Mouse (Mus musculus): Measurements from ENCODE around the gene 1700028J19Rik.
"Not testable (repeated sequence)": the region's sequence is repeated elsewhere in the genome, so short reads cannot be mapped to it uniquely, and the experiment has no call there.

Gene 1700028J19Rik

GRCm38 (mm10) chr7:44246055-44246983, at the start of gene 1700028J19Rik, which contains the start of gene 2410002F23Rik:
1700028J19Rik (minus strand) TSS chr7:44246695.
2410002F23Rik (plus strand) TSS chr7:44246722.
- peak; percentile 88 for DNase-seq

- no peak for DNase-seq
Observed at GRCm38 (mm10) chr7:44291418-44291817, 44.9 kb upstream of the 1700028J19Rik start.

- DNase-seq, result no peak
Observed at GRCm38 (mm10) chr7:44290986-44291385, 44.5 kb upstream of the 1700028J19Rik start.

- peak; percentile 8 for DNase-seq
Observed at GRCm38 (mm10) chr7:44287760-44288159, 41.3 kb upstream of the 1700028J19Rik start.

GRCm38 (mm10) chr7:44281586-44281985, 35.1 kb upstream of the 1700028J19Rik start:
- no peak for DNase-seq

GRCm38 (mm10) chr7:44280959-44281358, 34.5 kb upstream of the 1700028J19Rik start:
- DNase-seq, result no peak

- DNase-seq, result no peak
Observed at GRCm38 (mm10) chr7:44277250-44277622, 30.7 kb upstream of the 1700028J19Rik start.

GRCm38 (mm10) chr7:44276461-44277249, 30.2 kb upstream of the 1700028J19Rik start:
- no peak for DNase-seq

GRCm38 (mm10) chr7:44275546-44275945, 29.1 kb upstream of the 1700028J19Rik start:
- DNase-seq, result no peak

GRCm38 (mm10) chr7:44274096-44274495, 27.6 kb upstream of the 1700028J19Rik start:
- no peak for DNase-seq

- DNase-seq, result no peak
Observed at GRCm38 (mm10) chr7:44273446-44273845, 27.0 kb upstream of the 1700028J19Rik start.

- no peak for DNase-seq
Observed at GRCm38 (mm10) chr7:44272546-44272945, 26.1 kb upstream of the 1700028J19Rik start.

GRCm38 (mm10) chr7:44271309-44271708, 24.8 kb upstream of the 1700028J19Rik start:
- no peak for DNase-seq

- no peak for DNase-seq
Observed at GRCm38 (mm10) chr7:44269397-44269796, 22.9 kb upstream of the 1700028J19Rik start.

- DNase-seq, result no peak
Observed at GRCm38 (mm10) chr7:44268117-44268516, 21.6 kb upstream of the 1700028J19Rik start.

- peak; percentile 88 for DNase-seq
Observed at GRCm38 (mm10) chr7:44262791-44263643, 16.5 kb upstream of the 1700028J19Rik start.

- no peak for DNase-seq
Observed at GRCm38 (mm10) chr7:44261147-44261546, 14.7 kb upstream of the 1700028J19Rik start, which contains the start of gene Gm15517. Gm15517 (plus strand) TSS chr7:44261447.

GRCm38 (mm10) chr7:44260410-44260809, 13.9 kb upstream of the 1700028J19Rik start:
- no peak for DNase-seq

- DNase-seq, result no peak
Observed at GRCm38 (mm10) chr7:44257278-44257677, 10.8 kb upstream of the 1700028J19Rik start, which contains the start of gene Acp4. Acp4 (minus strand) TSS chr7:44257378.

GRCm38 (mm10) chr7:44254930-44255329, 8.4 kb upstream of the 1700028J19Rik start:
- no peak for DNase-seq

GRCm38 (mm10) chr7:44253023-44253616, 6.6 kb upstream of the 1700028J19Rik start:
- no peak for DNase-seq

- not testable (repeated sequence) for DNase-seq
Observed at GRCm38 (mm10) chr7:44250732-44251275, 4.3 kb upstream of the 1700028J19Rik start.
